Mouse (Mus musculus) left cerebral cortex, adult 2 months (tissue): Measurements from ENCODE around the gene Mpp6. TPM values are rescaled to one million over a fixed set of nuclear protein-coding genes. Genes with fewer than 3 reads are reported as not detected.

ENCODE experiments used
- DNase-seq, 2 experiments: peaks; one replicate each; pipeline ENCODE4 v3.0.0; 2021 to 2022; ENCODE audit warnings: low spot score in 2 of 2, mixed read lengths in 1 of 2; ENCODE audit errors: extremely low spot score in 1 of 2
- H3K27ac ChIP-seq: fragments of 200-600 bp; 2 replicates; pipeline ENCODE4 v1.8.1; 2022
- H3K4me3 ChIP-seq: fragments of 200-600 bp; 2 replicates; pipeline ENCODE4 v1.8.1; 2022
- CTCF ChIP-seq: fragments of 200-600 bp; IDR thresholded peaks from 2 replicates; pipeline ENCODE4 v1.8.1; 2022; ENCODE audit warnings: antibody characterized with exemption, mild to moderate bottlenecking, moderate library complexity
- intact Hi-C: fragments of 180-260 bp; cut with DNase I; formaldehyde crosslinking; loops from one replicate; pipeline ENCODE4 v1.15.1; 2025
- total RNA-seq, 2 experiments: library from RNA; stranded (reverse); gene quantifications; 2 replicates each; pipeline ENCODE4 v1.2.3; 2021

Gene Mpp6
- total RNA-seq, 2 experiments from 2014 or later: 82.7 to 89.2 TPM

- Histone ChIP-seq H3K27ac (no peak overlapping the region), H3K4me3 (no peak overlapping the region)
- TF ChIP-seq CTCF: no peak
- intact Hi-C loops: no loop called here
- no peak for DNase-seq
Observed at GRCm38 (mm10) chr6:50205093-50205492, 95.1 kb downstream of the Mpp6 start.

- Histone ChIP-seq H3K27ac (no peak overlapping the region), H3K4me3 (no peak overlapping the region)
- no peak for TF ChIP-seq CTCF
- no peak for DNase-seq
- intact Hi-C loops: loop anchor here (10.0 kb wide), 1 partner anchor 330 kb away; no protein-coding TSS in a partner anchor
Observed at GRCm38 (mm10) chr6:50214711-50215372, 104.8 kb downstream of the Mpp6 start.

GRCm38 (mm10) chr6:50215373-50215745, 105.3 kb downstream of the Mpp6 start:
- TF ChIP-seq CTCF: no peak
- intact Hi-C loops: loop anchor here (10.0 kb wide), 1 partner anchor 329 kb away; no protein-coding TSS in a partner anchor
- no peak overlapping the region for H3K4me3 ChIP-seq
- no peak overlapping the region for H3K27ac ChIP-seq
- DNase-seq: no peak

GRCm38 (mm10) chr6:50215986-50216385, 105.9 kb downstream of the Mpp6 start:
- Histone ChIP-seq H3K4me3 (no peak overlapping the region), H3K27ac (no peak overlapping the region)
- intact Hi-C loops: loop anchor here (10.0 kb wide), 1 partner anchor 329 kb away; no protein-coding TSS in a partner anchor
- DNase-seq: no peak
- no peak for TF ChIP-seq CTCF

GRCm38 (mm10) chr6:50218628-50219027, 108.6 kb downstream of the Mpp6 start:
- no peak for DNase-seq
- intact Hi-C loops: loop anchor here (10.0 kb wide), 1 partner anchor 326 kb away; no protein-coding TSS in a partner anchor
- Histone ChIP-seq H3K4me3 (no peak overlapping the region), H3K27ac (no peak overlapping the region)
- TF ChIP-seq CTCF: no peak

- no peak for TF ChIP-seq CTCF
- intact Hi-C loops: loop anchor here (10.0 kb wide), 1 partner anchor 326 kb away; no protein-coding TSS in a partner anchor
- Histone ChIP-seq H3K27ac (no peak overlapping the region), H3K4me3 (no peak overlapping the region)
- DNase-seq: no peak
Observed at GRCm38 (mm10) chr6:50219066-50219465, 109.0 kb downstream of the Mpp6 start.

GRCm38 (mm10) chr6:50220863-50221262, 110.8 kb downstream of the Mpp6 start:
- TF ChIP-seq CTCF: peak; percentile 79
- H3K4me3 ChIP-seq: no peak overlapping the region
- intact Hi-C loops: no loop called here
- peak; percentile 30 to 37 for DNase-seq
- H3K27ac ChIP-seq: no peak overlapping the region

GRCm38 (mm10) chr6:50222351-50222750, 112.3 kb downstream of the Mpp6 start:
- Histone ChIP-seq H3K4me3 (no peak overlapping the region), H3K27ac (no peak overlapping the region)
- no peak for TF ChIP-seq CTCF
- intact Hi-C loops: no loop called here
- no peak for DNase-seq

GRCm38 (mm10) chr6:50222986-50223385, 112.9 kb downstream of the Mpp6 start:
- DNase-seq: no peak
- intact Hi-C loops: no loop called here
- no peak overlapping the region for H3K4me3 ChIP-seq
- H3K27ac ChIP-seq: no peak overlapping the region
- no peak for TF ChIP-seq CTCF

- no peak for TF ChIP-seq CTCF
- H3K4me3 ChIP-seq: no peak overlapping the region
- DNase-seq: no peak
- H3K27ac ChIP-seq: no peak overlapping the region
- intact Hi-C loops: no loop called here
Observed at GRCm38 (mm10) chr6:50223606-50224005, 113.6 kb downstream of the Mpp6 start.

- H3K4me3 ChIP-seq: no peak overlapping the region
- TF ChIP-seq CTCF: no peak
- intact Hi-C loops: loop anchor here (5.0 kb wide), 1 partner anchor 708 kb away; no protein-coding TSS in a partner anchor
- DNase-seq: no peak
- no peak overlapping the region for H3K27ac ChIP-seq
Observed at GRCm38 (mm10) chr6:50225232-50225631, 115.2 kb downstream of the Mpp6 start.

GRCm38 (mm10) chr6:50228180-50228579, 118.1 kb downstream of the Mpp6 start:
- no peak for DNase-seq
- Histone ChIP-seq H3K4me3 (no peak overlapping the region), H3K27ac (no peak overlapping the region)
- TF ChIP-seq CTCF: no peak
- intact Hi-C loops: loop anchor here (5.0 kb wide), 1 partner anchor 711 kb away; no protein-coding TSS in a partner anchor

- Histone ChIP-seq H3K27ac (no peak overlapping the region), H3K4me3 (no peak overlapping the region)
- TF ChIP-seq CTCF: no peak
- intact Hi-C loops: no loop called here
- no peak for DNase-seq
Observed at GRCm38 (mm10) chr6:50231288-50231687, 121.2 kb downstream of the Mpp6 start.
